Mouse (Mus musculus) megakaryocyte progenitor cell, adult 5-6 weeks (primary cell): ENCODE measurements around the gene Olfml2a. TPM values are rescaled to one million over a fixed set of nuclear protein-coding genes. Genes with fewer than 3 reads are reported as not detected.
A peak's percentile ranks its signal among the peaks of the same experiment; 100 is the strongest.

Experiments used
- ATAC-seq: replicated peaks from 2 replicates; pipeline ENCODE4 v1.8.0; 2016; ENCODE audit warnings: mild to moderate bottlenecking, moderate TSS enrichment, inconsistent platforms; ENCODE audit not compliant: poor library complexity
- total RNA-seq, 2 experiments: library from RNA; stranded (forward) in 1 of 2; stranded (reverse) in 1 of 2; fragments of 157-497, 149-512 nt in 1 of 2; fragments of 200-1000 nt in 1 of 2; gene quantifications; 2 replicates each; pipeline versions ENCODE4 v1.2.3 to v1.2.4; 2015 to 2017

The Olfml2a gene
- total RNA-seq, 2 experiments from 2014 or later: 0.17 TPM; not detected in 1

DNA sequence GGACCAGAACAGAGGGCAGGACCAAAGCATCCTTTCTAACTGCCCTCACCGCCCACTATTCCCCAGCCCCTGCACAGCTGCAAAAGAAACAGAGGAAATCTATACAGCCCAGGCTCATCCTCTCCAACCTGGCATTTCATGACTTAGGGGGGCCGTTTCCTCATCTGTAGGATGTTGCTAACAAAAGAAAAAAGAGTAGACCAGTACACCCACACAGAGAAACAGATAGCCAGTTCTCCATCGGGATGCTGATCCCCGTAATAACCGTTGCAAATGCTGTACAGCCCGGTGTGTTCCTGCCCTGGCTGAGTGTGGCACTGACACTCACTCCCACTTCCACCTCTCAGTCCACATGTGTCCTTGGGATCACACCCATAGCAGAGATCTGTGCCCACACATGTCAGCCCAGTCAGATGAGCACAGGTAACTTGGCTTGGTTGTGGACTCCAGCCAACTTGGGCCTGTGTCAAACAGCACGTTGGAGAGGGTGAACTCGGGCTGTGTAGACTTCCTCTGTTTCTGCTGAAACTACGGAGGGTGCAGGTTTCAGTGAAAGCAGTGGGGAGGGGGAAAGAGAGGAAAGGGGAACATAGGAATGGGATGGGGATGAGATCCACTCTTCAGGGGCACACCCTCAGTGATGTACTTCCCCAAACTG lies 5.1 kb downstream of the Olfml2a start:
- ATAC-seq: peak; percentile 12; the same call in 1 of the 2 replicates

DNA sequence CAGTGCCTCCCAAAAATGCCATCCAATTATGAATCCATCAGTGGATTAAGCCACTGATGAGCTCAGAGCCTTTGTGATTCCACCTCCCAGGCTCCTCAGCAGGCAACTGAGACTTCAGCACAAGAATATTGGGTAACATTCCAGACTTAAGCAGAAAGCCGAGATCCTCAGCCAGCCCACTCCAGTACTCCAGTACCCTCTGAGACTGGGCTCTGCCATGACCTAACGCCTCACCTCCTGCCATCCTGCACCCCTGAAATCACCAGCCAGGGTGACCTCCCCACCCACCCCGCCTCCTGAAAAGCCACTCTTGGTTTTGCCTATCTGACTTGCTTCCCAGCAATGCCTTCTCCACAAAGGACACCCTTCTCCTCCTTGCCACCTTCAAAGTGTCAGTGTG lies 5.6 kb downstream of the Olfml2a start:
- no peak for ATAC-seq

GRCm38 (mm10) chr2:38938007-38938406 lies 6.2 kb downstream of the Olfml2a start:
- peak; percentile 56 for ATAC-seq

DNA sequence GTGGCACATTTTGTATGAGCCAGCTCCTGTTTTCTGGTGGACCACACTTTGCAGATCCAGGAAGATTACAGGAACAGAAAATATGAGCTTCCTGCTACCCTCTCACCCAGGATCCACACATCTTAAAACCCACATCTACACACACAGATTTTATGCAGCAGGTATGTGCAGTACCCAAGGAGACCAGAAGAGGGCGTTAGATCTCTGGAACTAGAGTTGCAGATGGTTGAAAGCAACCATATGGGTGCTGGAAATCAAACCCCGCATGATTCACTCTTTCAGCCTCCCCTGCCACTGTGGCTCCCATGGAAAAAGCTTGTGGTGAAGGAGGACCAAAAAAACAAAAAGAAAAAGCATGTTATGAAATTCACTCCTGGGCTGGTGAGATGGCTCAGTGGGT lies 7.3 kb downstream of the Olfml2a start:
- ATAC-seq: no peak

- no peak for ATAC-seq
Measured at GRCm38 (mm10) chr2:38941426-38941825, 9.6 kb downstream of the Olfml2a start.

- ATAC-seq: no peak
Measured at GRCm38 (mm10) chr2:38941898-38942297, 10.1 kb downstream of the Olfml2a start.

GRCm38 (mm10) chr2:38943161-38943560 lies 11.4 kb downstream of the Olfml2a start:
- no peak for ATAC-seq

DNA sequence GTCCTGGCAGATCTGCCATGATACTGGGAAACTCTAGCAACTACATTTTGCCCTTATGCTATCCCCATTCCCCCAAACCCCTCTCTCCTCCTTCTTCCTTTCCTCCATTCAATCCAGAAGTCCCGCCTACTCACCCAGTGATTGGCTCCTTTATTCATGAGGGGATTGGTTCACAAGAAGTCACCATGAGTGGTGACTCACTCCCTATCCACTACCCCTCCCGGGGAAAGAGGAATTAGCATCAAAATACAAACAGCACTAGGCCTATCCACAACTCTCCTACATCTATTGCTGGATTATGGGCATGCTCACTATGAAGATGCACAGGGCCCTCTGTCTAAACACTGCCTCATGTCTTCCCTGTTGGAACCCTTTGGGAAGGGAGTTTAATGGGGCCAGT lies 12.2 kb downstream of the Olfml2a start:
- ATAC-seq: 0 out of 2 replicates have a peak, but pooled peaks have one; percentile 27

- peak; percentile 61 for ATAC-seq
Measured at GRCm38 (mm10) chr2:38944460-38945161, 12.8 kb downstream of the Olfml2a start.

GRCm38 (mm10) chr2:38947566-38947965 lies 15.8 kb downstream of the Olfml2a start:
- no peak for ATAC-seq

DNA sequence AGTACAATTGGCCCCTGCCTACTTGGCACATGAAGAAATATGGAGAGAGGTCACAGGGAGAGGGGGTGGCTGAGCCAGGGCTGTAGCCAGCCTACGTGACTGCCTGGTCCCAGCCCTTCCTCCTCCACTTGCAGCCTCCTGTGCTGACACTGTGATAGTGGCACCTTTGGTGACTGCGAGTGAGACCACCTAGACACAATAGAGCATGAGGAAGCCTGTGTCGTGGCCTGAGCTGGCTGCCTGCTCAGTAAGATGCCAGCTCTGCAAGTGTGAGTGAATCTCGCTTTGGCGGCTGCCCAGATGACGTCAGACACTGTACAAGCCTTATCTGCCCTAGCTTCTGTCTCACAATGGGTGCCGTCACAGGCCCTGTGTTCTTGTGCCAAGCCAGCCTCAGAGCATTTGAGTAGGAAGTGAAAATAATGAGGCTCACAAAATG lies 18.5 kb downstream of the Olfml2a start:
- peak; percentile 97 for ATAC-seq

DNA sequence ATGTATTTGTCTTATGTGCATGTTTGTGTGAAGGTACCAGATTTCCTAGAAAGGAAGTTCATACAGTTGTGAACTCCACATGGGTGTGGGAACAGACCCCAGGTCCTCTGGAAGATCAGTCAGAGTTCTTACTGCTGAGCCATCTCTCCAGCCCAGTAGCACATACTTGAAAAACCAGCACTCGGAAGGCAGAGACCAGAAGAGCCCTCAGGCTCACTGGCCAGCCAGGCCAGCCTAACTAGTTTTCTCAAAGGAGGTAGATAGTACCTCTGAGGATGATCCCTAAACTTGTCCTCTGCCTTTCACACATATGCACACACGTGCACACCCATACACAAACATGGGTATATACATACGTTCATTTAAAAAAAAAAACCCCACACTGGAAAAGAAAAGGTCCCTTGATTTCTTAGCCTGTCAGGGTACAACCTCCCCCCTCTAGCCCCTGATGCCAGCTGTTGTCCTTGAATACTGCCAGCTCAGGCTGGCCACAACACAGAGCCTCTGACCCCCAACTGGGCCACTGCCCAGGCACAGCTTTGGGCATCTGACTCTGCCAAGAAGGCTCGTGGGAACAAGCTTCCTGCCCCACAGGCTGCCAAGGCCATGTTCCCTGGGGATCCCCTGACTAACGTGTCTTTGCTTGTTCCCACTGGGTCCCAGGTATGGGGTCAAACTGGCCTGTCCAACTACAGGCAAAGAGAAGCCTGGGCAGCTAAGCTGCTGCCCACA lies 21.5 kb downstream of the Olfml2a start:
- no peak for ATAC-seq

- peak; percentile 15; the same call in 1 of the 2 replicates for ATAC-seq
Measured at GRCm38 (mm10) chr2:38956062-38956461, 24.3 kb downstream of the Olfml2a start.

DNA sequence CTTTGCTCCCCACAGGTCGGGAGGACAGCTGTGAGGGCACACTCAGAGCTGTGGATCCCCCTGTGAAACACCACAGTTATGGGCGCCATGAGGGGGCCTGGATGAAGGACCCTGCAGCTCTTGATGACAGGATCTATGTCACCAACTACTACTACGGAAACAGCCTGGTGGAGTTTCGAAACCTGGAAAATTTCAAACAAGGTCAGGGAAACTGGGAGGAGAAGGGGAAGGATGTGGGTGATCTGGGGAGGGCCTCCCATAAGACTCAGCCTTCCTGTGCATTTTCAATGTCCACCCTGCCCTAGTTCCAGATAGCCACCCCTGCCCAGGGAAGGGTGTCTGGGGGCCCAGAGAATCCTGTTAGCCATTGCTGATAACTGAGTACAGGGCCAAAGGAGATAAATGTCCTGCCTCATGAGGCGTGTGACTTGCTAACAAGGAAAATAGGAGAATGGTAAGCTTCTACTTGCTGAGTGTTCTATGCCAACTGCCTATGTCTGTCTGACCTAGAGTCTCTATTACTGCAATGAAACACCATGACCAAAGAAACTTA lies 26.0 kb downstream of the Olfml2a start:
- ATAC-seq: peak; percentile 60

GRCm38 (mm10) chr2:38964198-38964597 lies 32.4 kb downstream of the Olfml2a start:
- ATAC-seq: no peak

GRCm38 (mm10) chr2:38969650-38970049 lies 37.9 kb downstream of the Olfml2a start:
- ATAC-seq: no peak

GRCm38 (mm10) chr2:38970057-38970456 lies 38.3 kb downstream of the Olfml2a start:
- peak; percentile 96 for ATAC-seq

DNA sequence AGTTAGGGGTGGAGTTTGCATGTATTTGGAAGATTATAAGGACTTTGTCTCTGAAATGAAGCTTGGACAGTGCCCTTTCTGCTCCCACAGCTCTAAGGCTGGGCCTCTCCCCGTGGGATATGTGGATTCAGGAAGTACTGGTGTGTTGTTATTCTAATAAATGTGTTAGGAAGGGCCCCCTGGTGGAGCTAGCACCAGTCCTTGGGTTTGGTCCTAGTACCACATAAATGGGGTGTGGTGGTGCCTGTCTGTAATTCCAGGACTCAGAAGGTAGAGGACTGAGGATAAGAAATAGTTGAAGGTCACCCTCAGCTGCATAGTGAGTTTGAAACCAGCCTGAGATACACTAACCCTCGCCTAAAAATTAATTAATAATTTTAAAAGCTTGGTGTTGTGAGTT lies 41.4 kb downstream of the Olfml2a start:
- ATAC-seq: no peak

- ATAC-seq: no peak
Measured at GRCm38 (mm10) chr2:38973701-38974100, 41.9 kb downstream of the Olfml2a start.

GRCm38 (mm10) chr2:38974171-38974570 lies 42.4 kb downstream of the Olfml2a start:
- no peak for ATAC-seq

- no peak for ATAC-seq
Measured at GRCm38 (mm10) chr2:38975181-38975580, 43.4 kb downstream of the Olfml2a start.
